Mouse (Mus musculus): Measurements from ENCODE around the gene Adipoq.

- TF ChIP-seq ZC3H11A (IDR thresholded peaks at IDR 0.05; ENCODE audit: low read depth, low read length): no peak
- no peak for TF ChIP-seq RAD21 (IDR thresholded peaks at IDR 0.05; ENCODE audit: low read depth, low read length)
- no peak for TF ChIP-seq CHD2 (IDR thresholded peaks at IDR 0.05; ENCODE audit: low read length)
- no peak for TF ChIP-seq CTCF (IDR thresholded peaks at IDR 0.05 in 2 of 3, conservative IDR thresholded peaks at IDR 0.05 in 1 of 3; ENCODE audit: control insufficient read depth in 1 of 3, insufficient read depth in 1 of 3, low read depth in 2 of 3, low read length in 3 of 3, poor library complexity in 1 of 3, severe bottlenecking in 1 of 3)
- TF ChIP-seq GATA1 (IDR thresholded peaks at IDR 0.05; ENCODE audit: low read depth, low read length): no peak
- TF ChIP-seq EP300 (IDR thresholded peaks at IDR 0.05; ENCODE audit: low read depth in 1 of 2, low read length in 2 of 2): no peak
- no peak for TF ChIP-seq POLR2AphosphoS2 (IDR thresholded peaks at IDR 0.05; ENCODE audit: low read length)
- no peak for TF ChIP-seq UBTF (IDR thresholded peaks at IDR 0.05; ENCODE audit: borderline replicate concordance, insufficient read depth, low read depth, low read length)
- no peak for TF ChIP-seq MAX (IDR thresholded peaks at IDR 0.05; ENCODE audit: low read length)
- TF ChIP-seq GABPA (IDR thresholded peaks at IDR 0.05; ENCODE audit: low read depth, low read length): no peak
- no peak for TF ChIP-seq POLR2A (IDR thresholded peaks at IDR 0.05; ENCODE audit: control insufficient read depth in 1 of 2, insufficient read depth in 1 of 2, low read depth in 1 of 2, low read length in 2 of 2, poor library complexity in 1 of 2)
- TF ChIP-seq USF1 (IDR thresholded peaks at IDR 0.05; ENCODE audit: low read depth, low read length): no peak
Measured at GRCm38 (mm10) chr16:23173904-23174303, 27.6 kb downstream of the Adipoq start.

All from MEL (cell line).